Mouse (Mus musculus) layer of hippocampus, postnatal 14 days (tissue): ENCODE data around the gene Ubr7. TPM values are rescaled to one million over a fixed set of nuclear protein-coding genes. Genes with fewer than 3 reads are reported as not detected.

Experiments used
- DNase-seq, 2 experiments: peaks; one replicate each; pipeline ENCODE4 v3.0.0; 2021 to 2022; ENCODE audit warnings: low spot score in 2 of 2, mixed read lengths in 1 of 2
- long read RNA-seq, 2 experiments: library from polyadenylated mRNA; stranded (forward); transcript quantifications; one replicate each; pipeline ENCODE4 v2.0.0; 2021
- total RNA-seq, 2 experiments: library from RNA; stranded (reverse); gene quantifications; 2 replicates each; pipeline ENCODE4 v1.2.3; 2021

Gene Ubr7
- 10 to 100 TPM; 30.9 to 31.4 TPM for total RNA-seq
- long read RNA-seq, experiment 1, transcript Ubr7-201 (11 exons, 3,261 nt) = major isoform, 21 of 56 reads
- long read RNA-seq, experiment 1, partial matches to known transcripts = 35 of 56 reads
- long read RNA-seq, experiment 1, other reads (novel, unspliced or antisense) = 0 of 56 reads
- long read RNA-seq, experiment 2, transcript Ubr7-201 (11 exons, 3,261 nt) = major isoform, 24 of 79 reads
- long read RNA-seq, experiment 2, partial matches to known transcripts = 54 of 79 reads
- long read RNA-seq, experiment 2, other reads (novel, unspliced or antisense) = 1 of 79 reads

GRCm38 (mm10) chr12:102757689-102758402 is at the start of gene Ubr7, which contains the start of the genes Gm28051 and Gon7:
Gene Ubr7 (plus strand): TSS chr12:102757967.
Gene Gm28051 (minus strand): TSS chr12:102757765.
Gene Gon7 (minus strand): TSS chr12:102757803.
- DNase-seq = peak; percentile 97 to 98

GRCm38 (mm10) chr12:102708220-102708619 is 49.5 kb upstream of the Ubr7 start:
- no peak for DNase-seq

GRCm38 (mm10) chr12:102709896-102710295 is 47.9 kb upstream of the Ubr7 start:
- DNase-seq = no peak

- no peak for DNase-seq
Measured at GRCm38 (mm10) chr12:102710851-102711375, 46.9 kb upstream of the Ubr7 start.

- no peak for DNase-seq
Measured at GRCm38 (mm10) chr12:102713153-102713865, 44.5 kb upstream of the Ubr7 start.

GRCm38 (mm10) chr12:102714116-102714515 is 43.7 kb upstream of the Ubr7 start:
- DNase-seq = no peak

- no peak for DNase-seq
Measured at GRCm38 (mm10) chr12:102714654-102715395, 42.9 kb upstream of the Ubr7 start.

GRCm38 (mm10) chr12:102719552-102720315 is 38.0 kb upstream of the Ubr7 start:
- peak in 1 of 2 experiments; percentile 68 for DNase-seq

GRCm38 (mm10) chr12:102722451-102722850 is 35.3 kb upstream of the Ubr7 start:
- no peak for DNase-seq

GRCm38 (mm10) chr12:102722966-102723365 is 34.8 kb upstream of the Ubr7 start:
- DNase-seq = no peak

- no peak for DNase-seq
Measured at GRCm38 (mm10) chr12:102723861-102724260, 33.9 kb upstream of the Ubr7 start.

GRCm38 (mm10) chr12:102725146-102725545 is 32.6 kb upstream of the Ubr7 start:
- no peak for DNase-seq

- DNase-seq = peak in 1 of 2 experiments; percentile 48
Measured at GRCm38 (mm10) chr12:102725761-102726175, 32.0 kb upstream of the Ubr7 start.

GRCm38 (mm10) chr12:102729855-102730797 is 27.6 kb upstream of the Ubr7 start:
- DNase-seq = peak; percentile 73 to 88

- DNase-seq = peak in 1 of 2 experiments; percentile 54
Measured at GRCm38 (mm10) chr12:102730798-102731619, 26.8 kb upstream of the Ubr7 start.

- no peak for DNase-seq
Measured at GRCm38 (mm10) chr12:102733381-102733780, 24.4 kb upstream of the Ubr7 start.

GRCm38 (mm10) chr12:102739096-102739495 is 18.7 kb upstream of the Ubr7 start:
- DNase-seq = no peak

GRCm38 (mm10) chr12:102740285-102740684 is 17.5 kb upstream of the Ubr7 start:
- DNase-seq = no peak
